Mouse (Mus musculus) liver, embryonic 16.5 days (tissue): Measurements from ENCODE around the gene Cxcr1. TPM values are rescaled to one million over a fixed set of nuclear protein-coding genes. Genes with fewer than 3 reads are reported as not detected.

Source experiments
- ATAC-seq: fragments of 200-750 bp; cut with Nextera tagmentation; 2 replicates; pipeline ENCODE4 v1.8.0; 2017; ENCODE audit warnings: low read depth, mild to moderate bottlenecking, moderate number of reproducible peaks, moderate library complexity
- H3K27ac ChIP-seq: fragments of 300-500 bp; sonication (generic); 2 replicates; pipeline ENCODE4 v1.5.1; 2014; ENCODE audit warnings: mild to moderate bottlenecking, low read length
- H3K27me3 ChIP-seq: fragments of 300-500 bp; sonication (generic); 2 replicates; pipeline ENCODE4 v1.6.1; 2014; ENCODE audit warnings: low read depth, low read length, mixed read lengths; ENCODE audit not compliant: control insufficient read depth, insufficient read depth
- H3K36me3 ChIP-seq: fragments of 300-500 bp; sonication (generic); 2 replicates; pipeline ENCODE4 v1.6.1; 2014; ENCODE audit warnings: mild to moderate bottlenecking; ENCODE audit not compliant: control insufficient read depth, insufficient read depth
- H3K4me1 ChIP-seq: fragments of 300-500 bp; sonication (generic); 2 replicates; pipeline ENCODE4 v1.6.1; 2014; ENCODE audit warnings: low read depth, low read length, mixed read lengths; ENCODE audit not compliant: control insufficient read depth
- H3K4me2 ChIP-seq: fragments of 300-500 bp; sonication (generic); 2 replicates; pipeline ENCODE4 v1.6.1; 2014; ENCODE audit warnings: low read depth, low read length, mixed read lengths
- H3K4me3 ChIP-seq: fragments of 300-500 bp; sonication (generic); 2 replicates; pipeline ENCODE4 v1.5.1; 2014; ENCODE audit warnings: low read depth, mild to moderate bottlenecking, low read length
- H3K9ac ChIP-seq: fragments of 300-500 bp; sonication (generic); 2 replicates; pipeline ENCODE4 v1.6.1; 2014; ENCODE audit warnings: low read depth, low read length
- H3K9me3 ChIP-seq: fragments of 300-500 bp; sonication (generic); replicated peaks from 2 replicates; pipeline ENCODE4 v1.6.1; 2016; ENCODE audit warnings: low read length; ENCODE audit not compliant: control insufficient read depth
- WGBS: fragments of 180-500 bp; shearing (Covaris S2); extraction: QIAGEN DNeasy Blood & Tissue Kit; methylation state at CpG from one replicate; pipeline ENCODE4 v1.1.7; 2014; ENCODE audit not compliant: insufficient replicate concordance; 5-methylcytosine and 5-hydroxymethylcytosine counted together
- polyA plus RNA-seq: library from polyadenylated mRNA; unstranded; fragments of >200 nt; fragmentation: Nextera tagmentation; extraction: Ambion mirVana; gene quantifications from 2 replicates; pipeline ENCODE4 v1.2.1, GENCODE M21; 2015

Cxcr1 gene
- polyA plus RNA-seq, result 0.07 TPM in 1 of 2 replicates, not detected in the other

DNA sequence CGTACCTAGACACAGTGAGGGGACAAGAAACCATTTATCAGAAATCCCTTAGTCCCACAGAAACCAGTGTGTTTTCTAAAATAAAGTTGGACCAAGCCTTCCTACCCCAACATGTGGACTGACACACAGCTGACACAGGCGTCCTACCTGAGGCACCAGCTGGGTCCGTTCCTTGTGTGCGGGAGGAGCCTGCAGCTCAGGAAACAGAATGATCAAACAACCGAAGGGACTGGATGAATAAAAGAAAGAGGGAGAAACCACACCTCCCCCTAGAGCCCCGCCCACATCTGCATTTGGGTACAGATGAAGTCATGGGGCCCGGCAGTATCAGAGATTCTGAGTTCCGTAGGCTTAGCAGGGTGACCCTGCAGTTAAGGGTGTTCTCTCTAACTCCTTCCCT lies at the start of gene Cxcr1:
TSS of gene Cxcr1 (minus strand) at position 187 of the 400 bp plus-strand sequence.
- H3K27me3 ChIP-seq, result no peaks in the 10 kb centered on the region
- no peak within 1 kb of the TSS for H3K9ac ChIP-seq
- ATAC-seq, result no peak
- H3K36me3 ChIP-seq, result no peaks in the 10 kb centered on the region
- H3K9me3 ChIP-seq, result no peaks in the 10 kb centered on the region
- no peak within 1 kb of the TSS for H3K4me2 ChIP-seq
- H3K4me1 ChIP-seq, result peaks cover 3% of the 10 kb centered on the region
- no peak within 1 kb of the TSS for H3K27ac ChIP-seq
- WGBS, result 41% methylated on average over 8 of the region's 8 CpGs
- H3K4me3 ChIP-seq, result no peak within 1 kb of the TSS

DNA sequence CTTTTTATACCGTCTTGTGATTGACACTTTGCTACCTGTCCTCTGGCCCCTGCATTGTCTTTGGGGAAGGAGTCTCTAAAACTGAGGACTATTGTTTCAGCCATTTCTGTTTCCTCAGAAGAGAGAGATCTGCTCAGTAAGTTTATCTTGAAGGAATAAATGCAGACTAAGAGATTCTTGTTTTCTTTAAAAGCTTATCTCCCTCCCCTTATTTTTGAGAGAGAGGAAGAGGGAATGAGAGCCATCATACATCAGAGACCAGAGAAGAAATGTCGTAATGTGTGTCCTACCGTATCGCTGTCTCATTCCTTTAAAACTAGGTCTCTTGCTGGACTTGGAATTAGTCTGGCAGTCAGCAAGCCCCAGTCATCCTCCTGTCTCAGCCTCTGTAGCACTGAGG lies 46.4 kb upstream of the Cxcr1 start:
- Histone ChIP-seq H3K4me2 (peak overlapping the region; percentile 5; the same call in 1 of the 2 replicates), H3K9me3 (no peaks in the 10 kb centered on the region), H3K4me3 (no peak overlapping the region), H3K27ac (no peak overlapping the region; the same call in 1 of the 2 replicates), H3K4me1 (peaks cover 42% of the 10 kb centered on the region), H3K36me3 (no peaks in the 10 kb centered on the region), H3K27me3 (no peaks in the 10 kb centered on the region), H3K9ac (no peak overlapping the region)
- WGBS, result 47% methylated on average over 4 of the region's 4 CpGs
- ATAC-seq, result no peak

DNA sequence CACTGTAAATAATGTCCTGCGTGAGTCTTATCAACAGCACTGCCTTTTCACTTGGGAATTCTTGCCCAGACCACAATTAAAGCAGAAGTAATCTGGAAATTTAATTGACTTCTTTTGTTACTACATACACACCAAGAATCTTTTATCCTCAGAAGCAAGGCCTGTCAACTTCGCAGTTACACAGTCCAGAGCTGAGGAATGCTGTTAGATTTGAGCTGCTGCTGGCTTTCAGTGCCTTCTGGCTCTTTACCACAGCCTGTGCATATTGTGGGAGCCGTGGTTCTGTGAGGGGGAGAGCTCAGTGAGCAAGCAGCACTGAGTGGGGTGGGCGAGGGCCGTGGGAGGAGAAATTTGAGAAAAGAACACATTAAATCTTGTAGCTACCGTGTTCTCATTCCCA lies 45.9 kb upstream of the Cxcr1 start:
- Histone ChIP-seq H3K27ac (no peak overlapping the region; the same call in 1 of the 2 replicates), H3K9ac (no peak overlapping the region), H3K36me3 (no peaks in the 10 kb centered on the region), H3K27me3 (no peaks in the 10 kb centered on the region), H3K4me1 (peaks cover 47% of the 10 kb centered on the region), H3K9me3 (no peaks in the 10 kb centered on the region), H3K4me3 (no peak overlapping the region), H3K4me2 (0 out of 2 replicates have a peak overlapping the region, but pooled peaks have one; percentile 76)
- 47% methylated on average over 6 of the region's 6 CpGs for WGBS
- ATAC-seq, result no peak

DNA sequence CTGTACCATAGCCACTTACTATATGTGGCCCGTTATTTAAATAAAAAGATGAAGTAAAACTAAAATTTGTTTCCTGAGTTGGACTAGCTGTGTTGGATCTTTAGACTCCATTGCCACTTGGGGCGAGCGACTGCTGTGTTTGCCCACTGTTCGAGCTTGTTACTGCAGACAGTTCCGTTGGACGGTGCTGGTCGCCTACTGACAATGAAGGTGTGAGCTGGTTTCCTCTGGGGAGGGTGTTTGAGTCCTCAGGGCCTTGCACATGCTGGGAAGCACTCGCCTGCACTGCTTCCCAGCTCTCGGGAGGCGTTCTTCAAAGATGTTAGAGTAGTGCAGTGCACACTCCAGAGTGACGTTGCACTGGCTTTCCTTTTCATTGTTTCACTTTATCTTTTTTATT lies 45.2 kb upstream of the Cxcr1 start:
- 17% methylated on average over 11 of the region's 11 CpGs for WGBS
- peaks cover 47% of the 10 kb centered on the region for H3K4me1 ChIP-seq

DNA sequence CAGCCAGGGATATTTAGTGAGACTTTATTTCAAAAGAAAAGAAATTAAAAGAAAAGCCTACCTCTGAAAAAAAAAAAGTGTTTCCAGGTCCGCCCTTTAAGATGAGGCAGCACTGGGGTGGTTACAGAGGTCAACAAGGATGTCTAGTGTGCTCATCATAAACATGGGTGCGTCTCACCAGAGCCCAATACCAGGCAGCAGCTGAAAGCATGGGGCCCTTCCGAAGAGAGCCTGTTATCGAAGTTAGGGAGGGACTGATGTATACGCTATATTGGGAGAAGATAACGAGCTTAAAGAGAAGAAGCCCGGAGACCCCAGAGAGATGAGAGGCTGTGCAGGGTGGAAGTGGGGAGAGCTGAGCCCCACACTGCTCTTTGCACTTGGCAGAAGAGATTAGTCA lies 44.7 kb upstream of the Cxcr1 start:
- Histone ChIP-seq H3K4me2 (peak overlapping the region; percentile 76), H3K27me3 (no peaks in the 10 kb centered on the region), H3K36me3 (no peaks in the 10 kb centered on the region), H3K4me1 (peaks cover 47% of the 10 kb centered on the region), H3K4me3 (peak overlapping the region; percentile 98), H3K9ac (peak overlapping the region; percentile 47; the same call in 1 of the 2 replicates), H3K27ac (peak overlapping the region; percentile 97), H3K9me3 (no peaks in the 10 kb centered on the region)
- ATAC-seq, result peak; percentile 44
- WGBS, result 10% methylated on average over 7 of the region's 7 CpGs

More for the DNA sequence above, 45.2 kb upstream of the Cxcr1 start:
- no peaks in the 10 kb centered on the region for H3K36me3 ChIP-seq
- H3K4me2 ChIP-seq, result peak overlapping the region; percentile 76
- H3K27me3 ChIP-seq, result no peaks in the 10 kb centered on the region
- ATAC-seq, result no peak
- H3K4me3 ChIP-seq, result peak overlapping the region; percentile 98
- no peaks in the 10 kb centered on the region for H3K9me3 ChIP-seq
- H3K9ac ChIP-seq, result peak overlapping the region; percentile 13; the same call in 1 of the 2 replicates
- H3K27ac ChIP-seq, result peak overlapping the region; percentile 97

DNA sequence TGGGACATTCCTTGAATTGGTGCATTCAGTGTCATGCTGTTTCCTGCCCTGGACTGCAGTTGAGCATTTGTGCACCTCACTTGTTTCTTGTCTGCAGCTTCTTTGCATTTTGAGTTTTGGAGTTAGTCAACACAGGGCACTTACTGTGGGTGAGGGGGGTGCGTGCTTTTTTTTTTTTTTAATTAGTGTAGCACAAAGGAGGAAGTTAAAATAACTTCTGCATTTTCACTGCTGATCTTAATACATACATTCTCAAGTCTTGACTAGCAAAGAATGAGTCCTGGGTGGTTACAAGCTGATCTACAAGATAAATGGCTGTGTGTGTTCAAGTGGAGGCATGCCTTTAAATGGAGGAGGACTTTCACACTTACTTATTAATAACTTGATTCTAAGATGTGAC lies 43.7 kb upstream of the Cxcr1 start:
- H3K27me3 ChIP-seq, result no peaks in the 10 kb centered on the region
- H3K36me3 ChIP-seq, result no peaks in the 10 kb centered on the region
- ATAC-seq, result no peak
- H3K4me2 ChIP-seq, result peak overlapping the region; percentile 76
- 7% methylated on average over 1 of the region's 1 CpGs for WGBS
- H3K4me1 ChIP-seq, result peaks cover 42% of the 10 kb centered on the region
- peak overlapping the region; percentile 98 for H3K4me3 ChIP-seq
- peak overlapping the region; percentile 97 for H3K27ac ChIP-seq
- peak overlapping the region; percentile 99 for H3K9ac ChIP-seq
- no peaks in the 10 kb centered on the region for H3K9me3 ChIP-seq

DNA sequence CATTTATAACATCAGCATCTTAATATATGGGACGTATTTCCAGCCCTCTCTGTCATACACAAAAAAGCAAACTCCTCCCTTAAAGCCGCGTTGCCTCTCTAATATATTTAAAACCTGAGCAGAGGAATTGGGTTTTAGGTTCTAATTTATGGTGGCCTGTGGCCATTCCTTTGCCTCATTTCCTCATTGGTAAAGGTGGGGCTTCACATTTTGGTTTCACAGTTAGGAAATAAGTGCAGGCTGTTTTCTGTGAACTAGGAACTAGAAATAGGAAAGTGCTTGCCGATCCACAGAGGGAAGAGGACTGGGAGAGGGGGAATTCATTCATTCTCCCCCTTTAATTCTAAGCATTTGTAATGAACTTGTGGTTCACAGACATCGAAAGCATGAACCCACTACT lies 43.2 kb upstream of the Cxcr1 start:
- 4% methylated on average over 5 of the region's 5 CpGs for WGBS
- ATAC-seq, result no peak
- Histone ChIP-seq H3K27ac (peak overlapping the region; percentile 97), H3K36me3 (no peaks in the 10 kb centered on the region), H3K4me3 (peak overlapping the region; percentile 98), H3K9me3 (no peaks in the 10 kb centered on the region), H3K9ac (peak overlapping the region; percentile 99), H3K4me2 (peak overlapping the region; percentile 76), H3K4me1 (peaks cover 42% of the 10 kb centered on the region), H3K27me3 (no peaks in the 10 kb centered on the region)

DNA sequence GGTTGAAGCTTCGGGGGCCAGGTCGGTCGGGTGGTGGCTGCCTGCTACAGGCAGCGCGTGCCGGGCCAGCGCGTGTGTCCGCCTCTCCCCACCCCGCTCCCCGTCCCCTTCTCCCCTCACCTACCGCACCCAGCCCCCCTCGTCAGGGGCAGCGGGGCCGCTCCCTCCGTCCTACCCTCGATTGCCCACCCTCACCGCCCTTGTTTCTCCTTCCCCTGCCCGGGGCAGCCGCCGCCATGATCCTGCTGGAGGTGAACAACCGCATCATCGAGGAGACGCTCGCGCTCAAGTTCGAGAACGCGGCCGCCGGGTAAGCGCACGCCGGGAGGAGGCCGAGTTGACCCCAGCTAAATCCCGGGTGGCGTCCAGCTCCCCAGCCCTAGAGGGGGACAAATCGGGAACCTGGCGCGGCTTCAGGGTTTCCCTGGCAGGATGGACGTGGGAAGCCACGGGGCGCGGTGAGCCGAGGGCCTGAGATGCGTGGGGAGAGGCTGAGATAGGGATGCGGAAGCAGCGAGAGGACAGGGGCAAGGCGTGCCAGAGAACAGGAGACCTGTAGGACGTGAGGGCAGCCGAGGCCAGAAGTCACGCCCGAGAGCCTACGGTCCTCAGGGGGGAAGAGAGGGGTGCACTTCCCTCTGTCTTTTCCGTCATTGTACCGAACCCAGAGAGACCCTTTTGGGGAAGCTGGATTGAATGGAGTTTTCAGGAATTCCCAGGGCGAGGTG lies 42.3 kb upstream of the Cxcr1 start:
- Histone ChIP-seq H3K9me3 (no peaks in the 10 kb centered on the region), H3K4me1 (peaks cover 42% of the 10 kb centered on the region), H3K9ac (peak overlapping the region; percentile 99), H3K27me3 (no peaks in the 10 kb centered on the region), H3K4me3 (peak overlapping the region; percentile 98), H3K36me3 (no peaks in the 10 kb centered on the region), H3K4me2 (peak overlapping the region; percentile 76), H3K27ac (peak overlapping the region; percentile 97)
- WGBS, result under 1% methylated on average over 53 of the region's 57 CpGs
- peak; percentile 64 for ATAC-seq

DNA sequence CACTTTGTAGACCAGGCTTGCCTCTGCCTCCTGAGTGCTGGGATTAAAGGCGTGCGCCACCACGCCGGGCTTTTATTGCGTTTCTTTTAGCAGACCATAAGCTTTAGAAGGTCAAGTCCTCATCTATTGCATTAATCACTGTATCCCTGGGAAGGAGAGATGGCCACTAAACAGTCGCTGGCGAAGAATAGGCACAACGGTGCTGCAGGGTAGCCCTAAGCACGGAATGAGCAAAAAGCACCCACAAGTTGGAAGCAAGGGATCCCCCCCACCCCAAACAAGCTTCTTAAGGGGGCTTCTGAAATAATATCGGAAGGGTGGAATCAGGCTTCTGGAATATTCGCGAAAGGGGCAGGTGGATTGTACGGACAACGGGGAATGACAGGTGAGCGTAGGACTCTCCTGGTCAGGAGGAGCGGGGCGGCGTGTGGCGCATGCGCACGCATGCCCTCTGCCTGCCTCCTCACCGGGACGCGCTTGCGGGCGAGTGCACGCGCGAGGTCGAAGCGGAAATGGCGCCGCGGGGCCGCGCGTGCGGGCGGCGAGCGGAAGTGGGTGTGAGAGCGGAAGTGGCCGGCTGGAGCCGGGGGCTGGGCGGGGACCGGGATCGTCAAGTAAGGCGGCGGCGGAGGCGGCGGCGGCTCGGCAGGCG lies 41.6 kb upstream of the Cxcr1 start, which contains the start of gene Arpc2:
TSS of gene Arpc2 (plus strand) at position 147 of the 652 bp plus-strand sequence.
- no peaks in the 10 kb centered on the region for H3K27me3 ChIP-seq
- H3K36me3 ChIP-seq, result no peaks in the 10 kb centered on the region
- peak within 1 kb of the TSS; percentile 98 for H3K4me2 ChIP-seq
- 4% methylated on average over 44 of the region's 55 CpGs for WGBS
- no peaks in the 10 kb centered on the region for H3K9me3 ChIP-seq
- peak within 1 kb of the TSS; percentile 98 for H3K4me3 ChIP-seq
- peaks cover 43% of the 10 kb centered on the region for H3K4me1 ChIP-seq
- peak within 1 kb of the TSS; percentile 97 for H3K27ac ChIP-seq
- peak within 1 kb of the TSS; percentile 99 for H3K9ac ChIP-seq
- peak; percentile 96 for ATAC-seq
